Mouse (Mus musculus): ENCODE results near the gene Gm20388.

GRCm38 (mm10) chr8:123345856-123346255 lies 3435.2 kb downstream of the Gm20388 start:
- TF ChIP-seq CTCF (IDR thresholded peaks at IDR 0.05; ENCODE audit: low read depth) = no peak
- no peak for TF ChIP-seq EP300 (optimal IDR thresholded peaks at IDR 0.05)
